Mouse (Mus musculus): ENCODE results near the gene Ppfia2. TPM values are rescaled to one million over a fixed set of nuclear protein-coding genes. Genes with fewer than 3 reads are reported as not detected.

The Ppfia2 gene
- polyA plus RNA-seq, 1 experiment, result 1.1 TPM

GRCm38 (mm10) chr10:106914275-106914674 lies 444.1 kb downstream of the Ppfia2 start:
- no peaks in the 10 kb centered on the region for H3K4me1 ChIP-seq (ENCODE audit: control insufficient read depth, insufficient read depth, low read length)
- no peak overlapping the region for H3K4me3 ChIP-seq (ENCODE audit: control insufficient read depth, low read depth, low read length)
- no peaks in the 10 kb centered on the region for H3K36me3 ChIP-seq (ENCODE audit: control insufficient read depth, insufficient read depth, low read length)
- TF ChIP-seq CTCF (IDR thresholded peaks at IDR 0.05; ENCODE audit: control insufficient read depth, insufficient read depth, insufficient replicate concordance, low read depth, low read length) (no peak), POLR2A (IDR thresholded peaks at IDR 0.05; ENCODE audit: control insufficient read depth, low read depth, low read length) (no peak)
- no peaks in the 10 kb centered on the region for H3K27me3 ChIP-seq (ENCODE audit: control insufficient read depth, insufficient read depth, low read length)
- no peak overlapping the region for H3K27ac ChIP-seq (ENCODE audit: control insufficient read depth, insufficient read depth, low read depth, low read length)

- TF ChIP-seq POLR2A (IDR thresholded peaks at IDR 0.05; ENCODE audit: control insufficient read depth, low read depth, low read length) (no peak), CTCF (IDR thresholded peaks at IDR 0.05; ENCODE audit: control insufficient read depth, insufficient read depth, insufficient replicate concordance, low read depth, low read length) (no peak)
- H3K4me1 ChIP-seq (ENCODE audit: control insufficient read depth, insufficient read depth, low read length), result no peaks in the 10 kb centered on the region
These were observed 444.7 kb downstream of the Ppfia2 start for GRCm38 (mm10) chr10:106914822-106915221.

GRCm38 (mm10) chr10:106924334-106924733 lies 454.2 kb downstream of the Ppfia2 start:
- no peak overlapping the region for H3K27ac ChIP-seq (ENCODE audit: control insufficient read depth, insufficient read depth, low read depth, low read length)
- no peak overlapping the region for H3K4me3 ChIP-seq (ENCODE audit: control insufficient read depth, low read depth, low read length)
- H3K27me3 ChIP-seq (ENCODE audit: control insufficient read depth, insufficient read depth, low read length), result no peaks in the 10 kb centered on the region
- H3K4me1 ChIP-seq (ENCODE audit: control insufficient read depth, insufficient read depth, low read length), result no peaks in the 10 kb centered on the region
- no peaks in the 10 kb centered on the region for H3K36me3 ChIP-seq (ENCODE audit: control insufficient read depth, insufficient read depth, low read length)
- TF ChIP-seq CTCF (IDR thresholded peaks at IDR 0.05; ENCODE audit: control insufficient read depth, insufficient read depth, insufficient replicate concordance, low read depth, low read length) (no peak), POLR2A (IDR thresholded peaks at IDR 0.05; ENCODE audit: control insufficient read depth, low read depth, low read length) (no peak)

More at GRCm38 (mm10) chr10:106914822-106915221, 444.7 kb downstream of the Ppfia2 start:
- Histone ChIP-seq H3K36me3 (ENCODE audit: control insufficient read depth, insufficient read depth, low read length) (no peaks in the 10 kb centered on the region), H3K4me3 (ENCODE audit: control insufficient read depth, low read depth, low read length) (no peak overlapping the region), H3K27ac (ENCODE audit: control insufficient read depth, insufficient read depth, low read depth, low read length) (no peak overlapping the region), H3K27me3 (ENCODE audit: control insufficient read depth, insufficient read depth, low read length) (no peaks in the 10 kb centered on the region)

DNA sequence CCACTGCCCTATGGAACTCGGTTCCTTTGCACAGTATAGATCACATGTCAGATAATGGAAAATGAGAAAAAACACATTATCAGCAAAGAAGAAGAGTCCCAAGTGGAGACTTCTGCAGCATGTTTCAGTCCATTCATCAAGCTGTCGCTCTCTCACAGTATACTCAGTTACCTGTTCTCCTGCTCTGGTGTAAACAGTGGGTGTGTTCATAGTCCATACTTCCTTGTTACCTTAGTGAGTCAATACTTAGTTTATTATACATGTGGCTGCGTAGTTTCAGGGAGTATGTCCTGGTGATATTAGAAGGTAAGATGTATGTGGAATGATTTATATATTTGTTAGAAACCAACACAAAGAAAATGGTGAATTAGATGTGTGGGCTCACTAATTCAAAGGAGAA lies 454.7 kb downstream of the Ppfia2 start:
- H3K36me3 ChIP-seq (ENCODE audit: control insufficient read depth, insufficient read depth, low read length), result no peaks in the 10 kb centered on the region
- no peak overlapping the region for H3K27ac ChIP-seq (ENCODE audit: control insufficient read depth, insufficient read depth, low read depth, low read length)
- H3K27me3 ChIP-seq (ENCODE audit: control insufficient read depth, insufficient read depth, low read length), result no peaks in the 10 kb centered on the region
- no peak for TF ChIP-seq CTCF (IDR thresholded peaks at IDR 0.05; ENCODE audit: control insufficient read depth, insufficient read depth, insufficient replicate concordance, low read depth, low read length)
- no peak for TF ChIP-seq POLR2A (IDR thresholded peaks at IDR 0.05; ENCODE audit: control insufficient read depth, low read depth, low read length)
- H3K4me1 ChIP-seq (ENCODE audit: control insufficient read depth, insufficient read depth, low read length), result no peaks in the 10 kb centered on the region
- H3K4me3 ChIP-seq (ENCODE audit: control insufficient read depth, low read depth, low read length), result no peak overlapping the region

DNA sequence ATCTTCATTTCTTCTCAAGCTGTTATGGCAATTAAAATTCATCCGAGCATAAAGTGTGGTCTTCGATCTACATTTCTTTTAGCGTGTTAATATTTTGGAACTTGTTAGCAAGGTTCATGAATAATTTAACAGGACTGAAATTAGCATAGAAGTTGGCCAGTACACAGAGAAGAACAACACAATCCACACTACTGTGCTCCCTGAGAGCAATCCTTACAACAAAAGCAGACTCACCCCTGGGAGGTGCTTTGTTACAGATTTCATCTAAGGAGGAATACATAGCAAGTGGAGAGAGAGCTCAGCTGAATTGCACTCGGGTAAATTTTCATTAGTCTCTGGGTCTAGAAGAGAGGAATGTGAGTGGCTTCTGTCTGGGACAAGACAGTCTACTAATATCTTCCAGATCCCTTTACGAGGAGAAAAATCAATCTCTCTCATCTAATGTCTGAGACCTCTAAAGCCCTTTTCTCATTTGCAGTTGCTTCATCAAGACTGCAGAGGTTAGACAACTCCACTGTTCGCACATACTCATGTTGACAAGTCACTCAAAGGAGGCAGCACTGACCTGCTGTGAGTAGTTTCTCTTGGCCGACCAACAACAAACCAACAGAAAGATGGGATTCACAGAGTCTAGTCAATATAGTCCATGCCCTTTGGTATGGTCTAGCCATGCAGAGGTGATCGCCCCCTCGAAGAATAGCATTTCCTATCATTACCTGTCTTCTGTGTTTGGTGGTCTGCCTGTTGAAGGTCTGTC lies 458.6 kb downstream of the Ppfia2 start:
- Histone ChIP-seq H3K27me3 (ENCODE audit: control insufficient read depth, insufficient read depth, low read length) (no peaks in the 10 kb centered on the region), H3K4me3 (ENCODE audit: control insufficient read depth, low read depth, low read length) (no peak overlapping the region), H3K27ac (ENCODE audit: control insufficient read depth, insufficient read depth, low read depth, low read length) (no peak overlapping the region), H3K4me1 (ENCODE audit: control insufficient read depth, insufficient read depth, low read length) (no peaks in the 10 kb centered on the region), H3K36me3 (ENCODE audit: control insufficient read depth, insufficient read depth, low read length) (no peaks in the 10 kb centered on the region)
- TF ChIP-seq POLR2A (IDR thresholded peaks at IDR 0.05; ENCODE audit: control insufficient read depth, low read depth, low read length) (no peak), CTCF (IDR thresholded peaks at IDR 0.05; ENCODE audit: control insufficient read depth, insufficient read depth, insufficient replicate concordance, low read depth, low read length) (no peak)

DNA sequence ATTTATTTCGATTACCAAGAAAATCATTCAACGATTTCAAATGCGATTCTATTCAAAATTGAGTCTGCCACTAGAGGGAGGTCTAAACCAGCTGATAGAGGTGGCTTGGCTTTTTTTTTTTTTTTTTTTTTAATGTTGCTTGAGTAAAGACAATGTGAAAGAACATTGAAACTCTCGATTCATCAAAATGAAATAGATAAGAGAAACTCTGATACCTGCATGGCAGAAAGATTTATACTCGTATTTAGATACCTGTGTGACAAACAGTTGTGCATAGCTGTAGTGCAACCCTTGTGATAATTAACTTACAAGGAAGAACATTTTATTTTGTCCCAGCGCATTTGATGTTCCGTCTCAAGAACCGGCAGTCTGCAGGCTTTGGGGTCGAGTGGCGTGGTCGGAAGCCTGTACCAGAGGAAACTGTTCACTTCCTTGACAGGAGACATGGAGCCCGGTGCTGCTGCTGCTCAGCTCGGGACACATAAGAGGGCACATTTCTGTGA lies 462.5 kb downstream of the Ppfia2 start:
- Histone ChIP-seq H3K27ac (ENCODE audit: control insufficient read depth, insufficient read depth, low read depth, low read length) (no peak overlapping the region), H3K4me3 (ENCODE audit: control insufficient read depth, low read depth, low read length) (no peak overlapping the region), H3K27me3 (ENCODE audit: control insufficient read depth, insufficient read depth, low read length) (no peaks in the 10 kb centered on the region), H3K4me1 (ENCODE audit: control insufficient read depth, insufficient read depth, low read length) (no peaks in the 10 kb centered on the region), H3K36me3 (ENCODE audit: control insufficient read depth, insufficient read depth, low read length) (no peaks in the 10 kb centered on the region)
- no peak for TF ChIP-seq CTCF (IDR thresholded peaks at IDR 0.05; ENCODE audit: control insufficient read depth, insufficient read depth, insufficient replicate concordance, low read depth, low read length)
- TF ChIP-seq POLR2A (IDR thresholded peaks at IDR 0.05; ENCODE audit: control insufficient read depth, low read depth, low read length), result no peak

- Histone ChIP-seq H3K27me3 (ENCODE audit: control insufficient read depth, insufficient read depth, low read length) (no peaks in the 10 kb centered on the region), H3K27ac (ENCODE audit: control insufficient read depth, insufficient read depth, low read depth, low read length) (no peak overlapping the region)
- TF ChIP-seq POLR2A (IDR thresholded peaks at IDR 0.05; ENCODE audit: control insufficient read depth, low read depth, low read length), result no peak
- no peak for TF ChIP-seq CTCF (IDR thresholded peaks at IDR 0.05; ENCODE audit: control insufficient read depth, insufficient read depth, insufficient replicate concordance, low read depth, low read length)
These were observed 466.9 kb downstream of the Ppfia2 start for GRCm38 (mm10) chr10:106936996-106937395.

More at GRCm38 (mm10) chr10:106936996-106937395, 466.9 kb downstream of the Ppfia2 start:
- Histone ChIP-seq H3K4me1 (ENCODE audit: control insufficient read depth, insufficient read depth, low read length) (no peaks in the 10 kb centered on the region), H3K4me3 (ENCODE audit: control insufficient read depth, low read depth, low read length) (no peak overlapping the region), H3K36me3 (ENCODE audit: control insufficient read depth, insufficient read depth, low read length) (no peaks in the 10 kb centered on the region)

Measured in testis, adult 2 months (tissue).